Mouse (Mus musculus): Measurements from ENCODE around the gene Abtb1.

Abtb1 gene

DNA sequence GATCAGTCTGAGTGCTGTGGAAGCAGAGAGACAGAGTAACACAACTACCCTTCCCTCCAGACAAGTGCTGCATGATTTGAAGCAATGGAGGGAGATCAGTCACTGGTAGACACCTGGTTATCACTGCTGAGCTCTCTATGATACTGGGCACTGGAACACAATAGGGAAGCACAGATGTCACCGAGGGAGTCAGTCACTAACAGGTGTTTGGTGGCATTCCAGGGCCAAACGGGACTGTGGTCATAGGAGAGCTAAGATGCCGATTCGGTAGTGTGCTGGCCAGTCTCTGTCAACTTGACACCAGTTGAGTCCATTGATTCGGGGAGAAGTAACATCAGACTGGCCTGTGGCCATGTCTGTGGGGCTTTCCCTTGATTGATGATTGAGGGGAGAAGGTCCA lies 12.7 kb upstream of the Abtb1 start:
- no peak for DNase-seq (ENCODE audit: low spot score)

DNA sequence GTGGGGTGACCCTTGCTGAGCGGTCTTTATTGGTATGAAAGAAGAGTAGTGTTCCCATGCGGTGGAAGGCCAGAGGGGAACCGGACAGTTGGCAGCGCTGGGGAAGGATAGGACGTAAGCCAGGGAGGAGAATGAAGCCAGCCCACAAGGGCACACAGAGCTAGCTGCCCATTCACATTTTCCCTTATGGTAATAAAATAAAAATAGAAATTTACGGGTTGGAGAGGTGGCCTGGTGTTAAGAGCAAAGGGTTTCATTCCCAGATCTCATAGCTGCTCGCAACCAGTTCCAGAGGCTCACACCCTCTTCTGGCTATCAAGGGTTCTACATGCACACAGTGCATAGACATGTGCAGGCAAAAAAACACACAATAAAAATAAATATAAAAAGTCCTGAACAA lies 8.2 kb upstream of the Abtb1 start:
- DNase-seq (ENCODE audit: low spot score), result no peak

DNA sequence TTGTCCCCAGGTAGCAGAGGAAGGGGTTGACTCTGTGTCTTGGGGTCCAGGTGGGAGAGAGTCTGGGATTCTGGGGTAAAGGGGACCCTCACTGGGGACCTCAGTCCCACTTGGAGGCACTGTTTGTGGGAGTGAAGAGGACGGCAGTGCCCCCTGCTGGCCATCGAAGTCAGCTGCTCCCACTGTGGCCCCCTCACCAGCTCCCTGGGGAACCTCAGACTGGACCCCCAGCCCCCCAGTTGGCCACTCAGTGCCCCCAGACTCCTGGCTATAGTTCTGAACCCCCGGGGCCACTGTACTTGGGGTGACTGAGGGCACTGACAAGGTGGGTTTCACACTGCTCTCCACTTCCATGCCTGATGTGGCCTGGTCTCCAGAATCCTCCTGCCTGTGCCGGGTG lies 7.5 kb upstream of the Abtb1 start:
- no peak for DNase-seq (ENCODE audit: low spot score)

DNA sequence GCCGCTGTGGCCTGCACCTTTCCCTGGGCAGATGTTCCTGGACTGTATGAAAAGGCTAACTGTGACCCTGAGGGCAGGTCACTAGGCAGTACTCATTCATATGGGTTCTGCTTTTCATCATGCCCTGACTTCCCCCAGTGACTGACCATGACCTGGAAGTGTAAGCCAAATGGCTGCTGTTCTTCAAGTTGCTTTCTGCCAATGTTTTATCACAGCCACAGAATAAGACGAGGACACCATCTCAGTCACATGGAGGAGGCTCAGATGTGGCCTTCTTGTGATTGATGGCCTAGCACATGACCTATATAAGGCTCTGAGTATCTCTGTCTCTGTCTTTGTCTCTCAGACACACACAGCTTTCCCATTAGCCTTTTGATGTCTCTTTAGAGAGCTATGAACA lies 5.8 kb upstream of the Abtb1 start:
- DNase-seq (ENCODE audit: low spot score), result no peak

DNA sequence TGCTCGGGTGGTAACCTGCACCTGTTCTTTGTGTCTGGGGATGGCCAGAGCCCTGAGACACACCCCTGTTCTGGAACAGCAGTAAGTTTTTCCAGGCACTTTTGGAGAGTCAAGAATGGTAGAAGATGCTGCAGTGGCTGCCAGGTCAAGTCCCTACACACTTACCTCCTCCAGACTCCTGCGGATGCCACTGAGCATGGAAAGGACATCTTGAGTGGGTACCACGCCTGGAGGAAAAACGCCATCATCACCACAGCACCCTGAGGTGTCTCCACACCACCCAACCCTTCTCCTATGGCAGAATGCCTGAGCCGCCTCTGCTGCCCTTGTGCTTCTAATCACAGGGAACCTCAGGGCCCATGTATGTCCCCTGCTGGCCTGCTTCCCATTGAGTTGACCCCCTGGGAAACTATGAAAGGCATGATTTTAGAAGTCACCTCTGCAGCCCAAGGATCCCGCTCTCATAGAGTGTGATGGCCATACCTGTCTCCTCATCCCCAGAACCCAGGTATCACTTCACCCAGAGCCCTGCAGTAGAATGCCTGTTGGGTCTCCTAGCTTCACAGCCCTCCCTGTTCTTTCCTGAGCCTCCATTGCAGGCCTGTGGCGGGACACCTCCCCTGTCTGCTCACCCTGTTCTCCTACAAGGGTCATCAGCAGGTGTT lies 3.2 kb upstream of the Abtb1 start:
- DNase-seq (ENCODE audit: low spot score), result no peak

DNA sequence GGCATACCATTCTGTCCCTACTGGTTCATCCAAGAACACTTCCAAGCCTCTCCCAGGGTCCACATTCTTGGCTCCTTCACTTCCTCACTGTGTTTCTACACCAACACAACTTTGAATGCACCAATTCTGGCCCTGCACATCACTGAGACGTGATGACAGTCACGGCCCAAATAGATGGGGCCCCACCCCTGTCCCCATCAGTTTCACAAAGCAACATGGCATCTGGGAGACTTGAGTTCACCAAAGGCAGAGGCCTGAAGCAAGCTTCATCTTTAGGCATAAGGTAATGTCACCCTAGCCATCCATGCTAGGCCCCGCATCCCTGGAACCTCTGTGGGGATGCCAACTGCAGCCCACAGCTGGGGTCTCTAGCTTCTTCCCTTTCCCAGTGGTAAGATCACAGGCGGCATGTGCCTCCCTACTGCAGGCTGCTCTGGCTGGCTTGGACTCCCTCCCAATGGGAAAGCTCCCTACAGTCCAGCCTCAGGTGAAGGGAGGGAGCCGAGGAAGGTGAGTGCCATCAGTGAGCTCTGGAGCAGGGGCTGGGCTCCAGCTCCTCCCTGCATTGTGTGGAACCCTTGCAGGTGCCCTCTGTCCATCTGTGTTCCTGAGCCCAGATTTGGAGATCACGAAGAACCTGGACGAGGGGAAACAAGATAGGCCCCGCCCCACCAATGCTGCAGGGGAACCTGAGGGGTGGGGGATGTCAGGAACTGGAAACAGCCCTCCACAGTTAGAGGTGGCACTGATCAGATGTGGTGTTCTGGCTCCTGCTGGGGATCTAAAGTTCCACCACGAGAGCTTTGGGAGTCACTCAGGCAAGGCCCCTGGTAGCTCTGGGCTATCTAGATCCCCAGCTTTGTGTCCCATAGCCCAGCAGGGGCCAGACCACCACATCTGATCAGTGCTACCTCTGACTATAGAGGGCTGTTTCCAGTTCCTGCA lies 2.3 kb upstream of the Abtb1 start:
- DNase-seq (ENCODE audit: low spot score), result no peak

DNA sequence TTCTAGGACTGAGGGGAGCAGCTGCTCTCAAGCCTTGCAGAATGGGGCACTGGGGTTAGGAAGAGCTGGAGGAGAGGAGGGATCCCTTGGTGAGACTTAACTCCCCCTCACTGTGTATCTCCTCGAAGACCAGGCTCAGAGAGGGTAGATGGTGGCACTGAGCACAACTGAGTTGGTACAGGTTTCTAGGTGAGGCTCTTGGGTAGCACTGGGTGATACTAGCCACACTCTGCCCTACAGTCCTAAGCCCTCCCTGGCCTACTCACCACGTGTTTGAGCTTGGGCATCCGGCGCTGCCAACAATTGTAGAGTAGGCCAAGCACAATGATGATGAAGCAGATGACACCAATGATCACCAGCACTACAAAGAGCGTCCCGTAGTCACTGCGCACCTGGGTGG lies 1.5 kb upstream of the Abtb1 start:
- no peak for DNase-seq (ENCODE audit: low spot score)

DNA sequence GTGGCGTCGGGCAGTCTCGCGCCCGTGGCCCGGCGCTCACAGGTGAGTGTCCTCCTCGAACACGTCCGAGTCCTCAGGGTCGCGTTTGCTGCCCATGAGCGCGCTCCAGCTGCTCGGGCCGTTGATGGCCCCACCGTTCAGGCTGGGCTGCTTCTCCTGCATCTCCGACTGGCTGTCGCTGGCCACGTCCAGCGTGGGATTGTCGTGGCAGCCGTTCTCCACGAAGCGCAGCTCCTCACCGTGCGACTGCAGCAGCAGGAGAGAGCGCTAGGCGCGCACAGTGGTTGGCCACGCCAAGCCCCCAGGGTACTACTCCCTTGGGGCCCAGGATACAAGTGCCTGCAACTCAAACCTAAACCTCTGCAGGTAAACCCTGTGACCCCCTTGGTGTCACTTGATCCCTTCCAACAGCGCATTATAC lies 957 bp upstream of the Abtb1 start:
- no peak for DNase-seq (ENCODE audit: low spot score)

DNA sequence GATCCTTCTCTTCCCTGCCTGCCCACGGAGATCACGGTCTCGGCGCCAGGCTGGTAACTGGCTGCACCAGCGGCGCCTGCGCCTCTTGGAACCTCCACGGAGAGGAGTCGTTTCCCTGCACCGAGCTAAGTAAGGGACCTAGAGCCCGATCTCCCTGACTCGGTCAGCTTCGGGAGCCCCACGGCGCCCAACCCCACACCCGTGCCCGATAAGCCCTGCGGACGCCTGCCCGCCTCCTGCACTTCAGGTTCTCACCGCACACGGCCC lies 337 bp downstream of the Abtb1 start:
- no peak for DNase-seq (ENCODE audit: low spot score)

DNA sequence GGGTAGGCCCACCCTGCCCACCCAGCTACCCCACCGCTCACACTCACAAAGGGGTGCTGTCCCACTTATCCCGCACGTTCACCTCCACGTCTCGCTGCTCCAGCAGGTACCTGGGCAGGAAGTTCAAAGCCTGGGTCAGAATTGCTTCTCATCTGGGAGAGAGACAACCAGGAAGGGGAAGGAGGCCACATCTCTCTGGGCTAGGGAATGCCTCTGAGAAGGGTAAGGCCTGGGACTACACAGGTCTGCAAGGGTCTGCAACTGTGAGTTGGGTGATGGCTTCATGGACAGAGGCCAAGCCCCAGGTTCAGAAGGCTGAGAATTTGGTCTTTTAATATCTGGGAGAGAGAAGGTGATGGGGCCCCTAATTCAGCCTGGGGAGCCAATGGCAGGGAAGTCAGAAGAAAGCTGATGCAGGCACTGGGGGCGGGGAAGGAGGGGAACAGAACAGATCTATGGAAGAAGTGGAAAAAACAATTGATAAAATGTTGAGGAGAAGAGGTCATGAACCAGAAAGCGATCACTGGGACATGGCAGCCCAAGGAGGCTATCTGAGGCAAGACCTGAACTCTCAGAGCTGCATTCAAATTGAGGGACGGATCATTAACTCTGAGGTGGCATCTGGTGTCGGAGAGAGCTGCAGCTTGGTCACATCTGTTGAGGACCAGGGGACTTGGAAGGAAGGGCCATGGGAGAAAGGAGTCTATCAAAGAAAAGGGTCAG lies 832 bp downstream of the Abtb1 start:
- DNase-seq (ENCODE audit: low spot score), result no peak

DNA sequence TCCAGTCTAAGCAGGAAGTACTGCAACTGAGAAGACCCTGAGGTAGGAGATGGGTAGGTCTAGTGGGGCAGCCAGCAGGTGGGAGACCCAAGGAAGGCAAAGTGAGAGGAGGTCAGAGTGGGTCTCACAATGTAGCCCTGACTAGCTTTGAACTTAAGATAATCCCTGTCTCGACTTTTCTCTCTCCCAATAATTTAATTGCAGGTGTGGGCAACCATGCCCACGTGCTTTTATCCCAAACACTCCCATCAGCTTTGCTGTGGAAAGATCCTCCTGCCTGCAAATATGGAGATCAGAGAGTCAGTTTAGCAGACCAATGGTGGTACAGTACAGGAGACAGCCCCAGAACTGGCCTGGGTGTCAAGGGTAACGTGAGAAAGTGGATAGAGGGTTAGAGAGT lies 1.6 kb downstream of the Abtb1 start:
- no peak for DNase-seq (ENCODE audit: low spot score)

DNA sequence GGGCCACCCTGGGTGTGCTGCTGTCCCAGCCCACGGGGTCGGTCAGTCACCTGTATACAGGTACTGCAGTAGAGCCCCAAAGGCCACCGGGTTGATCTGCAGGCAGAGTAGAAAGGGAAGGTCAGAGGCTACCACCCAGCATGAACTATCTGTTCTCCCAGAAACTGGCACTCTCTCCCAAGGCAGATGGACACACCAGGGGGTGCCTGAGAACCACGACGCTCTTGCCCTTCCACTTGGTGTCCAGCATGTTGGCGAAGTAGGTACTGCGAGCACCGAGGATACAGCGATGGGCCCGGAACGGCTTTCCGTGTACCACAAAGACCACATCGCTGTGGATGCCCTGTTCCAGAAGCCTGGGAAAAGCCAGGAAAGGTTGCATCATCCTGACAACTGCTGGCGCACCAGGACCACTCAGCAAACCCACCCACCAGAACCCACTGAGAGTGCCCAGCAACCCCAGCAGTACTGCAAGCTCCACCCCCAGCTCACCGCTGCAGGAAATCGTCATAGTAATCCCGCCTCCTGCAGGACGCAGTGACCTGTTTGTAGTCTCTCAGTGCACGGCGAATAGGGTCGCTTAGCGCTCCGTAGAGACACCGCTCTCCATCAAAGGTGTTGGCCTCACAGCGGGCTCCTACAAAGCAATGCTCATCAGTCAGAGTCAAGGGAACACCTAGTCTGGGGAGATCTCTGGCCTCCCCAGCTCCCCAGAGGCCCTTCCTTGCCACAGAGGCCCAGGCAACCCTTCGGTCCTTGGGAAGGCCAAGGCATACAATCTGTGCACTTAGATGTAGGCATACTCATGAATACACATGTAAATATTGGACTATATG lies 2.4 kb downstream of the Abtb1 start:
- no peak for DNase-seq (ENCODE audit: low spot score)

DNA sequence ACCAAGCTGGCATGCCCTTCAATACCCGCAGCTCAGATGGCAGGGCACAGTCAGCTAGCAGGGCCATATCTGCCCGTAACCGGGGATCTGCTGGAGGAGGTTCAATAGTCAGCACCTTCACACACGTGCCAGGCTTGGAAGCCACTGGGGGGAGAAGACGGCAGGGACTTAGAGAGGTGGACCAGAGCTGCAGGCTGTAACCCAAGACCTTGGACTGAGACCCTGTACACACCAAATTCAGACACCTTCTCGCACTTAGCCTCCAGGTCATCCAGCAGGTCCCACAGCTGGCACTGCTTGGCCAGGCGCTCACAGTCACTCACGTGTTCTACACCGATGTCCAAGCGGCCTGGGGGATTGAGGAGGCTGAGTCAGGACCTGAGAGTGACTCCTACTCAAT lies 3.2 kb downstream of the Abtb1 start:
- no peak for DNase-seq (ENCODE audit: low spot score)

DNA sequence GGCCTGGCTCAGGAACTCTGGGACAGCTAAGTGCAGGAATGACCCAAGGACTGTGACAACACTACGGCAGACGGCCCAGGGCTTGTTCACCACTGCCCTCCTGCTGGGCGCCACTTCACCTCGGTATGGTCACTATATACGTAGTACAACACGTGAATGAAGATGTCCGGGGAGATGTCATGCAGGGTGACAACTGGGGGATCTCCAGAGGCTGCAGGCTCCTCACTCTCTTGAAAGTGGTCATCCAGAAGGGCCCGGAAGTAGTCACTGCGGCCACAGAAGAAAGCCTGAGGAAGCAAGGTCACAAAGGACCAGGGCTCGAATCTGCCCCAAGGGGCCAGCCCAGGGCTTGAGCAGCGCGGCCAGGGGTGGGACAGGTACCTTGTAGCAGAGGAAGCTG lies 3.8 kb downstream of the Abtb1 start:
- no peak for DNase-seq (ENCODE audit: low spot score)

DNA sequence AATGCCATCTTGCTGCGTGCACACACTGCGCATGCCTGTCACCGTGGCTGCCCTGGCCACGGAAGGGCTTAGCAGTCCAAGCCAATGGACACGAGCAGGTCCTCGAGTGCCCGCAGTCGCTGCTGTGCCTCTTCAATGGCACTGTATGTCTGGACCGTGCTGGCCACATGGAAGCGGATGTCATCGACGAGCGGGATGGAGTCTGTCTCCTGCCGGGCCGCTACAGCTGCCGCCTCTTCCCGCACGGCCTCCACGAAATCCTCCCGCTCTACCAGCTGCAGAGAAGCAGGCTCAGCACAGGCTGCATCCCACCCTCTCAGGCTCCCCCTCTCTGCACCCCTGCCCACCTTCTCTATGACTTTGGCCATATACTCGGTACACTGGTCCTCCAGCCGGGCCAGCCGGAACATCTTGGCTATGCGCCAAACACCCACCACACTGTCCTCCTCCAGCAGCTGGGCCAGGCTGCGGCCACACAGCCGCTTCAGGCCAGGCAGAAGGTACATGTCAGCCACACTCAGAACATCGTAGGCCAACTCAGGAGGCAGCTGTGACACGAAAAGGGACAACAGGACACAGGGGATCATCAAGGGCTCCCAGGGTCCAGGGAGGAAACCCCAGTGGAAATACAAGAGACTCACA lies 5.5 kb downstream of the Abtb1 start:
- no peak for DNase-seq (ENCODE audit: low spot score)

DNA sequence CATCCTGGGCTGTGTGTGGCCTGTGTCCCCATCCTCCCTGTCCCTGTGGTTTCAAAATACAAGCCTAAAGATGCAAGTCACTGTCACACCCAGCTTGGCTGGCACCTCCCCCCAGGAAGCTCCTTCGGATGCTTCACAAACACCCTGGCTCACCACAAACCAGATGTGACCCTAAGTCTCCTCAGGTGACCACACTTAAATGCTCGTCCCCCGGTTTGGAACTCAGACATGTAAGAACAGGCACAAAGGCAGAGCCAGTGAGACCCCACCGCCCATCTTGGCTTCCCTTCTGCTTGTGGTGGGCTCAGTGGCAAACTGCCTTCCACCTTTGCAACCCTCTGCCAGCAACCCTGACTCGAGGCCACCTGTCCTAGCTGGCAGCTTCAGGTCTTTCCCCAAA lies 6.7 kb downstream of the Abtb1 start:
- DNase-seq (ENCODE audit: low spot score), result peak; percentile 59

DNA sequence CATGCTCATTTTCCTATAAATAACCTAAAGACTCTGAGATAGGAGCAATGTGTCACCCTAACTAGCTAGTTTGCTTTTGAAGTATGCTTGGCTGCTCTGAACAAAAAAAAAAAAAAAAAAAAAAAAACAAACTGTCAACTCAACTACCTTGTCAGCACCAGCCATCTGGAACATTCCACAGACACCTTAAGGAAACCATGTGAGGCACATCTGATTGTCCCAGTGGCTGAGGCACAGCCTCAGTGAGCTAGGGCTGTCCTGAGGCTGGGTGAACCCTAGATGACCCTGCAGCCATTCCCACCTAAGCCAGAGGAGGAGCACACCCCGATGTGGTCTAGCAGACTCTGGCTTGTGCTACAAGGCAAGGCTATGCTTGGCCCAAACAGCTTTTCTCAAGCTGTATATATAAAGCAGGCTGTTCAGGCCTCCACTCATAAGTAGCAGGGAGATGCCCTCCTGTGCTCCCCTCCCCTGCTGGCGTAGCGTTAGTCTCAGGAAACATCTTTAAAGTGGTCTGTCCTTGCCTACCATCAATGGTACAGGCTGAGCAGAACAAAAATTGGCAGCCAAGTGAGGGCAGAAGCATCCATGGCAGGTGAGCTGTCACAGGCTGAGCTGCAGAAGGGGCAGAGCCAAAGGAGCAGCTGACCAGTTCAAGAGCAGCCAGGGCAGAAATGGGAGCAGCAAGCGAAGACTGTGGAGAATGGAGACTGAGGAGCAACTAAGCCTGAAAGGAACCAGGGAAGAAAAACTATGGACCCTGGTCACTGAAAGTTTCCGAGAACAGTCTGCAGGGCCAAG lies 8.2 kb downstream of the Abtb1 start:
- DNase-seq (ENCODE audit: low spot score), result no peak

DNA sequence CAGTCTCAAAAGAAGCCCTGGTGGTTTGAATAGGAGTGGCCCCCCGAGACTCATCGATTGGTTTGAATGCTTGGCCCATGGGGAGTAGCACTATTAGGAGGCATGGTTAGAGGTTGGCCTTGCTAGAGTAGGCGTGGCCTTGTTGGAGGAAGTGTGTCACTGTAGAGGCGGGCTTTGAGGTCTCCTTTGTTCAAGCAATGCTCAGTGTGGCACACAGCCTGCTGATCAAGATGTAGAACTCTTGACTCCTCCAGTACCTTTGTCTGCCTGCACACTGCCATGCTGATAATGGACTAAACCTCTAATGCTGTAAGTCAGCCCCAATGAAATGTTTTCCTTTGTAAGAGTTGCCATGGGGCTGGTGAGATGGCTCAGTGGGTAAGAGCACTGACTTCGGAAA lies 9.1 kb downstream of the Abtb1 start:
- no peak for DNase-seq (ENCODE audit: low spot score)

DNA sequence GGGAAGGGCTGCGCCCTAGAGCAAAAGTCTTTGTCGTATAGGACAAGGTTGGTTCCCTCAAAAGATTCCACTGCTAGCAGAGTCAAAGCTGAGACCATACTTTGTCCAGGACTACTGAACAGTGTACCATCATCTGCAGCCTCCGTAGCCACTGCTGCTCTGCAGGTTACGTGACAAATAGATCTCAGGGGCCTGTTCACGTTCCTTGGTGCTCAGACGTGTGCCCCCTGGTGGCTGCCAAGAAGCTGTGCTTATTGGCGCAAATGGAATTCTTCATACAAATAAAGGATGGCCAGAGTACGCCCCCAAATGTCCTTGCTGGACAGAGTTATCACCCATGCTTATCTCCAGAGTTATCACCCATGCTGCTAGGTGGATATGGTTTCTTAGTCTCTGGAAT lies 10.3 kb downstream of the Abtb1 start:
- DNase-seq (ENCODE audit: low spot score), result peak; percentile 80

DNA sequence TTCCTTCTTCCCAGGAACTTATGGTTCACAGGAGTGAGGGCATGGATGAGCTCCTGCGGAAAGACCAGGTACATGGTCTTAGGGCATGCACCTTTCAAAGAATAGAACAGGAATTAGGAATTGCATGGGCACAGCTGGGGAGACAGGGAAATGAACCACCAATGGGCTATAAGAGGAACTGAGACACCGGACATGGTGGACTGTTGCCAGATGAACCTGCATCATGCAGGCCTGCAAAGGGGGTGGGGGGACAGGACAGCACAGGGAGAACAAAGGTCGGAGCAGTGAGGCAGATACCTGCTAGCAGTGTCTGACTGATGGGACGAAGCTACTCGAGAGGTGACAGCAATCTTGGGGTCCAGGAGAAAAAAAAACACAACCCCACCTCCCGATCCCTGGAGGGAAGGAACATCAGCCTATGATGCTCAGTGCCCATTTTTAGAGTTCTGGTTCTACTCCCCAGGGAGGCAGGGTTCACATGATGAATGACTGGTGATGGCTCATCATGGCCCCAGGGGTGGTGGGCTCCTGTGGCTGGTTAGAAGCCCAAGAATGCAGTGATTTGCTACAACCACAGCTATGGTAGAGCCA lies 11.6 kb downstream of the Abtb1 start:
- no peak for DNase-seq (ENCODE audit: low spot score)

DNA sequence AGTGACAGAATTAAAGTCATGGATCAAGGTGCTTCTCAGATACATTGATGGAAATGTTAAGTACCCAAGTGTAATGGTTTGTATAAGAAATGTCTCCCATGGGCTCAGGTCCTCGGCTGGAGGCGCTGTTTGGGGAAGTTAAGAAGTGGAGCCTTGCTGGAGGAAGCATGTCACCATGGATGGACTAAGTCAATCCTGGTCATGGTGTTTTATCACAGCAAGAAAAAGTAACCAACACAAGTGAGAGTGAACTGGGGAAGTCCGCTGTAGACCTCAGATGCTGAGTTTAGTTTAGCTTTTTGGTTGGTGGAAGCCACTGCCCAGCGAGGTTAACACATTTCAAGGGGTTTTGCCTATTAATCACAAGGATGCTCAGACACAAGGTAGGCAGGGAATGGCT lies 12.2 kb downstream of the Abtb1 start:
- no peak for DNase-seq (ENCODE audit: low spot score)

Data from c-Kit-positive CD71-positive TER-119-positive erythroid progenitor cells, embryonic 14.5 days (primary cell).